Mouse (Mus musculus) ES-E14 (cell line): ENCODE results near the gene Gdf10.

Experiments
- HCFC1 ChIP-seq: IDR thresholded peaks from 2 replicates; pipeline ENCODE4 v1.6.1; 2012; ENCODE audit warnings: low read length, inconsistent platforms, borderline replicate concordance; ENCODE audit not compliant: insufficient read depth
- MAFK ChIP-seq: IDR thresholded peaks from 2 replicates; pipeline ENCODE4 v1.6.1; 2014; ENCODE audit warnings: mild to moderate bottlenecking, low read depth, low read length, inconsistent platforms; ENCODE audit not compliant: insufficient read depth
- ZC3H11A ChIP-seq: IDR thresholded peaks from 2 replicates; pipeline ENCODE4 v1.6.1; 2012; ENCODE audit warnings: low read depth, mild to moderate bottlenecking, inconsistent platforms, low read length, borderline replicate concordance

DNA sequence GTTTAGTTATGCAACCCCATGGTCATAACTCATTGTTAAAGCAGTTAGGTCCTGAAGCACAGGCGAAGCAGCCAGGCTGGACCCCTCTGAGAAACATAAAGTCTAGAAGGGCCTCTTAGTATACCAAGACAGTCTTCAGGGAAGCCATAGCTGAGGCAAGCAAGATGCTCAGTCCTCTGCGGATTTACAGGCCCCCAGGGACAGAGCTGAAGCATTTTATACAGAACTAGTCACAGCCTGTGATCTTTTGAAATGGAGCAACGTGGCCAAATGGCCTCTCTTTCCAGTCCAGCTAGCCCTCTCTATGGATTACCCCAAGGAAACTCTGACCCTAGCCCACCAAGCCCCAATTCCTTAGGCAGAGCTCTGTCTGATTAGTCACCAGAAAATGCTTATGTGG, 41.9 kb upstream of the Gdf10 start:
- TF ChIP-seq HCFC1, result no peak
- no peak for TF ChIP-seq MAFK
- TF ChIP-seq ZC3H11A, result no peak
